Mouse (Mus musculus) brain, adult 2 months (tissue): ENCODE data around the gene 4933434E20Rik.
A peak's percentile ranks its signal among the peaks of the same experiment; 100 is the strongest.

Source experiments
- DNase-seq: peaks from one replicate; pipeline ENCODE4 v3.0.0; 2011; ENCODE audit warnings: low read depth, low spot score

Gene 4933434E20Rik

GRCm38 (mm10) chr3:90051441-90052350 lies at the start of gene 4933434E20Rik:
4933434E20Rik (plus strand) TSS chr3:90051636.
- DNase-seq = peak; percentile 67

GRCm38 (mm10) chr3:90004091-90004796 lies 47.2 kb upstream of the 4933434E20Rik start:
- DNase-seq = no peak

- peak; percentile 6 for DNase-seq
Observed at GRCm38 (mm10) chr3:90010291-90010690, 41.1 kb upstream of the 4933434E20Rik start.

- DNase-seq = no peak
Observed at GRCm38 (mm10) chr3:90016626-90017025, 34.8 kb upstream of the 4933434E20Rik start.

GRCm38 (mm10) chr3:90034653-90035052 lies 16.8 kb upstream of the 4933434E20Rik start:
- no peak for DNase-seq

GRCm38 (mm10) chr3:90036263-90036662 lies 15.2 kb upstream of the 4933434E20Rik start:
- no peak for DNase-seq

GRCm38 (mm10) chr3:90049691-90050090 lies 1.7 kb upstream of the 4933434E20Rik start:
- DNase-seq = no peak

GRCm38 (mm10) chr3:90052351-90053241 lies 1.2 kb downstream of the 4933434E20Rik start, which contains the start of gene Ubap2l:
Ubap2l (minus strand) TSS chr3:90052628.
- peak; percentile 100 for DNase-seq

- no peak for DNase-seq
Observed at GRCm38 (mm10) chr3:90061549-90061948, 10.1 kb downstream of the 4933434E20Rik start.

- DNase-seq = no peak
Observed at GRCm38 (mm10) chr3:90062539-90062938, 11.1 kb downstream of the 4933434E20Rik start.

GRCm38 (mm10) chr3:90064383-90064782 lies 12.9 kb downstream of the 4933434E20Rik start:
- DNase-seq = no peak

GRCm38 (mm10) chr3:90065553-90065952 lies 14.1 kb downstream of the 4933434E20Rik start:
- peak; percentile 60 for DNase-seq

- no peak for DNase-seq
Observed at GRCm38 (mm10) chr3:90067851-90068250, 16.4 kb downstream of the 4933434E20Rik start.

- DNase-seq = no peak
Observed at GRCm38 (mm10) chr3:90069688-90070087, 18.3 kb downstream of the 4933434E20Rik start.

- DNase-seq = no peak
Observed at GRCm38 (mm10) chr3:90072294-90072693, 20.9 kb downstream of the 4933434E20Rik start, which contains the start of gene Tpm3. Tpm3 (plus strand) TSS chr3:90072649.

GRCm38 (mm10) chr3:90076921-90077716 lies 25.7 kb downstream of the 4933434E20Rik start:
- DNase-seq = peak; percentile 90

GRCm38 (mm10) chr3:90078224-90078623 lies 26.8 kb downstream of the 4933434E20Rik start:
- no peak for DNase-seq

GRCm38 (mm10) chr3:90079133-90079762 lies 27.8 kb downstream of the 4933434E20Rik start:
- DNase-seq = peak; percentile 97

- peak; percentile 76 for DNase-seq
Observed at GRCm38 (mm10) chr3:90079763-90080497, 28.5 kb downstream of the 4933434E20Rik start.
